Mouse (Mus musculus) left cerebral cortex, postnatal 14 days (tissue): ENCODE data around the gene Gorasp2. TPM values are rescaled to one million over a fixed set of nuclear protein-coding genes. Genes with fewer than 3 reads are reported as not detected.

Source experiments
- DNase-seq, 2 experiments: peaks; one replicate each; pipeline ENCODE4 v3.0.0; 2021 to 2022; ENCODE audit warnings: low spot score in 2 of 2, mixed read lengths in 1 of 2
- intact Hi-C: fragments of 180-260 bp; cut with DNase I; formaldehyde crosslinking; loops from one replicate; pipeline ENCODE4 v1.15.1; 2025
- long read RNA-seq, 2 experiments: library from polyadenylated mRNA; stranded (forward); transcript quantifications; one replicate each; pipeline ENCODE4 v2.0.0; 2021
- total RNA-seq, 2 experiments: library from RNA; stranded (reverse); gene quantifications; 2 replicates each; pipeline ENCODE4 v1.2.3; 2021

Gene Gorasp2
- 100 to 1,000 TPM in 1 of 2 experiments, 10 to 100 TPM in 1; 93.7 to 102 TPM for total RNA-seq
- long read RNA-seq, experiment 1, transcript Gorasp2-201 (10 exons, 2,238 nt) = major isoform, 84 of 102 reads
- long read RNA-seq, experiment 1, partial matches to known transcripts = 6 of 102 reads
- long read RNA-seq, experiment 1, other reads (novel, unspliced or antisense) = 12 of 102 reads
- long read RNA-seq, experiment 2, transcript Gorasp2-201 (10 exons, 2,238 nt) = major isoform, 92 of 107 reads
- long read RNA-seq, experiment 2, partial matches to known transcripts = 8 of 107 reads
- long read RNA-seq, experiment 2, other reads (novel, unspliced or antisense) = 7 of 107 reads

DNA sequence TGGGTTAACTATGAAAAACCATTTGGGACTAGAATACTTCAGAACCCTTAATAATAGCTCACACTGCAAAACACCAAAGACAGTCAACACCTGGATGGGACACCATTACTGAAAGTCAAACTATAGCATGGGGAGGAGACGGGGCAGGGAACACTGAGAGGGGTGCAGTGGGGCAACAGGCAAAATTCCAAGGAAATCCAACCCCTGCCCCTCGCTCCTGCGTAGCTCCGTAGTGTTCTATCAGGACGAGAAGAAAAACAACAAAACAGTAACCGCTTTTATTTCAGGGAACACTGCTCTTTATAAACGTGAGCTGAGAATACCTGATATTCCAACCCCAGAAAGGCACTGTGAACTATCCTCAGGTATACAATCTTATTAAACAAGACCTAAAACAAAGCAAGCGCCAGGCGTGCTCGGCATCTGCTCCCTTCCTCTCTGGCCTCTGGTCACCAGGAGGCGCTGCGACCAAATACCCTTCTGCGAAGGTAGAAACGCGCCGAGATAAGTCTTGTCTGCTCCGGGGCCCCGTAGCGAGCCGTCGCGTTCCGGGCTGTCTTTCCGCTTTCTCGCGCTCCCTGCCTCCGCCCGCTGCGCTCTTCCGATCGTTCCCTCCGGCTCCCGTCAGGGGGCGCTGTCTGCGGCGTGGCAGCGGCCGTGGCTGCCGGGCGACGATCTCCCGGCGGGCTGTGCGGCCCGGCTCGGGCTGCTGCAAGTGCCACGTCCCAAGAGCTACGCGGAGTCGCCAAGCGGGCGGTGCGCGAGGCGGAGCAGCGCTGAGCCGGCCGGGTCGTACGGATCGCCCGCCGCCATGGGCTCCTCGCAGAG lies at the start of gene Gorasp2:
Gorasp2 (plus strand) TSS at position 690 of the 828 bp plus-strand sequence.
- peak; percentile 96 to 98 for DNase-seq
- intact Hi-C loops = loop anchor here (2.0 kb wide), 1 partner anchor 92 kb away; no protein-coding TSS in a partner anchor

- no peak for DNase-seq
- intact Hi-C loops = no loop called here
Observed at GRCm38 (mm10) chr2:70614745-70615351, 46.5 kb upstream of the Gorasp2 start.

GRCm38 (mm10) chr2:70616076-70616475 lies 45.3 kb upstream of the Gorasp2 start:
- intact Hi-C loops = no loop called here

DNA sequence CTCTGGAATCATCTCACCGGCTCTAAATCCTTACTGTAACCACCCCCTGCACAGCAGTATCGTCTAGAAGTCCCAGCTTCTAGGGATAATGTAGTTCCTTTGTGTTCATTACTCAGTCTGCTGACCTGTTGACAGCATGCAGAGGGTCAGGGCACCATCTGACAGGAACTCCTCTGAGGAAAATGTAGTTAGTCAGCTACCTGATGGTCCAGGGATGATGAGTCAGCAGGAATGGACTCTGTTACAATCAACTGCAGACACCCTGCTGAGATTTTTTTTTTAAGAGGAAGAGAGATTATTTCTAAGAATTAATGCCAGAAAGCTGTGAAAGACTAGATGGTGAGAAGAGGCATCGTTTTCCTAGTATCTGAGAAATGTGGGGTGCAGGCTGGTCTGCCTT lies 44.8 kb upstream of the Gorasp2 start:
- intact Hi-C loops = no loop called here
- DNase-seq = no peak

More at GRCm38 (mm10) chr2:70616076-70616475, 45.3 kb upstream of the Gorasp2 start:
- no peak for DNase-seq

- DNase-seq = no peak
- intact Hi-C loops = no loop called here
Observed at GRCm38 (mm10) chr2:70619232-70619835, 42.0 kb upstream of the Gorasp2 start.

DNA sequence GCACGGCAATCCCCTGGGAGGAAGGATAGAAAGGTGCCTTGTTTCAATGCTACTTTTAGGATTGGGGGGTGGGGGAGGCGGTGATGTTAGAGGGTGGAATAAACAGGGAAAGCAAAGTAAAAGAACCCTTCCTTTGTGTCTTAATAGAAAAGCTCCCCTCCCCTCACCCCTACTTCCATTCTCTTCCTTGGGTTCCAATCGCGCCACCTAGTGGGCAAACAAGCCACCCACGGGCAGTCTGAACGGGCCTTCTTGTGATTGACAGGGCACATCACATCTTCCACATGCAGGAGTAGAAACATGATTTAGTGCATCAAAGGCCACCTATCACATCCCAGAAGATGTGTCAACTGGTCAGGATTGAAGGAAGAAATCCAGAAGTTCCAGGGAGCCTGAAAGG lies 41.2 kb upstream of the Gorasp2 start:
- intact Hi-C loops = no loop called here
- DNase-seq = peak; percentile 68 to 78

- DNase-seq = no peak
- intact Hi-C loops = no loop called here
Observed at GRCm38 (mm10) chr2:70622244-70622643, 39.1 kb upstream of the Gorasp2 start.

DNA sequence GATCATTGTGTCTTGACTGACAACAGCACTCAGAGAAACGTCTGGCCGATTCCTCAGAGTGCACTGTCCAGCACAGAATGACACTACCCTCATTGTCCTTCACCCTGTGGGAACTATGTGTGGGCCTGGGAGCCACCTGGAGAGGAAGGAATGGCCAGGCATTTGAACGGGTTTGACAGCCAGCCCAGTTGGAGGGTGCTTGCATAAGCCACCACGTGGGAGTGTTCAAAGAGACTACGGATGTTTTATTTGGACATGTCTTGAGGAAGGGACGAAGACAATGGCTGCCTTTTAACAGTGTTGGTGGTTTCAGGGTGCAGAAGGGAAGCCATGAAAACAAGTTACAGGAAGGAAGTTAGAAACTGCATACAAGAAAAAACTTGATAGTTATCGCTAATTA lies 35.6 kb upstream of the Gorasp2 start:
- DNase-seq = no peak
- intact Hi-C loops = no loop called here

GRCm38 (mm10) chr2:70628397-70628796 lies 33.0 kb upstream of the Gorasp2 start:
- intact Hi-C loops = no loop called here
- no peak for DNase-seq

DNA sequence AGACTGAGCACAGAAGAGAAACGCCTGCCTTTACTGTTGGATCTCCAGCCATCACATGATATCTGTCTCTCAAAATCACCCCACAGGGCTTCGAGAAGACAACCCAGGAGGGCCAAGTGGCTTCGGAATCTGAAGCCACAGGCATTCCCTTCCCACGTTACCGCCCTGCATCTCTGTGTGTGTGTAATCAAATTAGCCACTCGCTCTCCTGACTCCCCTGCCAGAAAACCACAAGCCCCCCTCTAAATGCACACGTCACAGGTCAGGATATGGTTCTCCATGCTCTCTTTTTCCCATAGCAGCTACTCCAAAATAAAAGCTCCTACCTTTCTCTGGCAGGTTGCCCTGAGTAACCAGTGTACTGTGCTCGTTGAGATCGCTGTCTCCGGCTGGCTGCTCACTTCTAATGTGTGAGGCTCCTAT lies 32.0 kb upstream of the Gorasp2 start:
- DNase-seq = peak; percentile 48 to 81
- intact Hi-C loops = no loop called here

DNA sequence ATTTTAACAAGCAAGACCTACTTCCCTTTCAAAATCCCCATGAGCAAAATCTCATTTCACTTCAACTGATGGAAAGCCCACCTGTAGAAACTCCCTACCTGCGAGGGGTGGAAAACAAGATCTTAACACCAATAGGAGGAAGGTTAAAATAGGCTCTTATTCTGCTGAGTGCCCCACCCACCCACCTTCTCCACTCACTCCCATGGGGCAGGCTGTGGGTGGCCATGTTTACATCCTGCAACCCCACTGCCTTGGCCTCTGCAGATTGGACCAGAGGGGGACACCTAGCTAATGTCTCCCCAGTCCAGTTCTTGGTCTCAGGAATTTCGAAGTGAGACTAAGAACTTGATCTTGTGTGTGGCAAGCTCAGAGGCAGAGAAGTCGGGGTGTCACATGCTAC lies 31.5 kb upstream of the Gorasp2 start:
- DNase-seq = no peak
- intact Hi-C loops = no loop called here

GRCm38 (mm10) chr2:70631321-70631720 lies 30.1 kb upstream of the Gorasp2 start:
- no peak for DNase-seq
- intact Hi-C loops = no loop called here

DNA sequence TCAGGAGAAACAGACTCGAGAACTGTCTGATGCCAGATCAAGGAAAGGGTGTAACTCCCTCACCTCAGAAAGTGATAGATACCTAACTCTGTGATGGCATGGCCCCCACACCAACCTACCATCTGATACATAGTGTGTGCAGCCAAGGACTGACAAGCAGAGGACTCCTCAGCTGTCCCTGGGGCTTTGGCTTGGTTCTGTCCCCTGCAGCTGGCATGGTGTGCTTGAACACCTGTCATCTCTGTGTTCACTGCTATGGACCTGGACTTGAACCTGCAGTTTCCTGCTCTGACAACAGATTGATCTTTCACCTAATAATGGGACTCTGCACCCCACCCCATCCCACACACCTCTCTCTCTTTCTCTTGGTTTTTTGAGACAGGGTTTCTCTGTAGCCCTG lies 29.0 kb upstream of the Gorasp2 start:
- intact Hi-C loops = no loop called here
- no peak for DNase-seq

DNA sequence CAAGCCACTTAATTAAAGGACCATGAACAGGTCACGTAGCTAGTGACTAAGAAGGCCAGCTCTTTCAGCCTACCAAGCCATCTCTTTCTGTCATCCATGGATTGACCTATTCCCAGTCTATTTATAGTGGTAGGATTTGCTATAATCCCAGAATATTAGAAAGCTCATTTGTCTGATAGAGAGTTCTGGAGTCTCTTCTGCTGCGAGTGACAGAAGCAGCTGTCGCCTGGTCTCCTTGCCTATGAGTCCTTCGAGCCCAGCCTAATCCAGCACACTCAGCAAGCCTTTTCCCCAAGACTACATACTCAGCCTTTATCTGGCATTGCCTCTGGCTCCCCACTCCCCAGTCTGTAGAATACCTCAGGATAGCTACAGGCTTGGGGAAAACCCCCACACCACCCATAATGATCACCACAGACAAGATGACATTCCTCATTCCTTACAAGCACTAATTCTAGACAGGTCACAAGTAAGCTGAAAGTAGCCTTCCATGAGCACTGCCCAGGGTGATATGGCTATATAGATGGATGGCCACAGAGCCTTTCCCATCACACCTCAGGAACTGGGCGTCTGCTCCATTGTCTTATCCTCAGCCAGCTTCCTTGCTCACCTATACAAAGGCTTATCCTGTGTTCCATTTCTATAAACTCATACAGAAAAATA lies 27.2 kb upstream of the Gorasp2 start:
- DNase-seq = no peak
- intact Hi-C loops = no loop called here

DNA sequence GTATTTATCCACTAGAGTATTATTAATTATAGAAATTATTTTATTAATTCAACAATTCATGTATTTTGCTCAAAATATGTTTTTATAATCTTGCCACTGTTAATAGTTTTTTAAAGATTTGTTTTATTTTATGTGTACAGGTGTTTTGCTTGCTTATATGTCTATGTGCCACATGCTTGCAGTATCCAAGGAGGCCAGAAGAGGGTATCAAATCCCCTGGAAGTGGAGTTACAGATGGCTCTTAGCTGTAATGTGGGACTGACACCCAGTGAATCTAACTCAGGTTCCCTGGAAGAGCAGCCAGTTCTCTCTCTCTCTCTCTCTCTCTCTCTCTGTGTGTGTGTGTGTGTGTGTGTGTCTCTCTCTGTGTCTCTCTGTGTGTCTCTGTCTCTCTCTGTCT lies 20.4 kb upstream of the Gorasp2 start:
- DNase-seq = no peak
- intact Hi-C loops = no loop called here

DNA sequence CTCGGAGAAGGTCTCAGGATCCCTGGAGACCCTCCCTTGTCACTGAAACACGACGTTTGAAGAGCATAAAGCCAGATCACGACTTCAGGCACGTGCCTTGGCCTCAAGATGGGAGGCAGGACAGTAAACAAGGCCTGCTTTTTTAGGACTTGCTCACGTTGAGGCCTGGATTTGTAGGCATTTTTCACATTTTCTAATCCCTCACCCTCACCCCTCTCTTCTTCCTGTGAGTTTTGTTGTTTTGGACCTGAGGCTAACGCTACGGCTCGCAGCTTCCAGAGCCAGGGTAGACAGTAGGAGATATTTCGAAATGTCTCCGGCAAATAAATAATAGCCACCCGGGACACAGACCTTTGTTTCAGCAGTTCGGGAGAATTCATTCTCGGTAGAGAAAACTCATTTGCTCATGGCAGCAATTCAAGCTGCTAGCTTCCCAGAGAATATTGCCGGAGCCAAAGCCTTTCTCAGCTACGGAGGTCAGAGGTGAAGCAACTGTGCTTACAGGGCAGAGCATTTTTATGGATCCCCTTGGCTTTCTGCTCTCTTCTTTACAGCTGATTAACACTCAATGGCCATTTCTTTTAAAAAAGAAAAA lies 18.3 kb upstream of the Gorasp2 start:
- DNase-seq = no peak
- intact Hi-C loops = no loop called here

DNA sequence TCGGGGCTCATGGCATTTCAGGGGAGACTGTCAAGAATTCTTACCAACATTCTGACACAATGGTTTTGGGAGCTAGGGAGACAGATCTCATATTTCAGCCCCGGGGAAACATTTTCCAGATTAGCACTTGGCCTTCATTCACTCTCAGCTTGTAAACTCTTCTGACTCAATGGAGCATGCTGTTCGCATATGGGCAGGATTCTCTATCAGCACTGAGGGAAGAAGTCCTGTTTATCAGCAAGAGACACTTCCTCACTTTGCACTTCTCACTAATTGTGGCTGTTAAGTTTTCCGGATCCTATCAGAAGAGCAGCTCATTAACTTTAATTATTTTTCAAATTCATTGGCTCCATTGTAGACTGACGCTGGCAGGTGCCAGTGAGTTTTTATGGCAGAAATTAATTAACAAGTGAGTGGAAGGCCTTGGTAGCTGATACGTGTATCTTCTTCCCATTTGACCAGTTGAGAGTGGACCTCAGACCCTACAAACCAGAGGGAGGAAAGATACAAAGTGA lies 16.1 kb upstream of the Gorasp2 start:
- no peak for DNase-seq
- intact Hi-C loops = no loop called here

DNA sequence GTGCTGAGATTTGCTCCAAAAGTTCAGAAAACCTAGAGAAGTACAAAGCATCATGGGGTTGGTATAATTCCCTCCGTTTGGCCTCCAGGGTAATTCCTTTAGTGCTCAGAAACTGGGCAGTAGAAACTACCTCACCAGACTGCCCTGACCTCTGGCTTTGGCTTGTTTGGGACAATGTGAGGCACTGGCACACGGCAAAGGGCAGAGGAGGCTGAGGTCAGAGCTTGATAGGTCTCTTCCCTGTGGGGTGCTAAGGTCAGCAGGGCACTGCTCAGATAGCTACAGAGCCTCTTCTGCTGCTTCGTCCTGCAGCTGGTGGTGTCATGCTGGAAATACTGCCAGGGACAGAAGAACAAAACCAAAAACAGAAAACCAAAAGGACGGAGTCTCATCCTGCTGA lies 13.7 kb upstream of the Gorasp2 start:
- intact Hi-C loops = no loop called here
- no peak for DNase-seq

DNA sequence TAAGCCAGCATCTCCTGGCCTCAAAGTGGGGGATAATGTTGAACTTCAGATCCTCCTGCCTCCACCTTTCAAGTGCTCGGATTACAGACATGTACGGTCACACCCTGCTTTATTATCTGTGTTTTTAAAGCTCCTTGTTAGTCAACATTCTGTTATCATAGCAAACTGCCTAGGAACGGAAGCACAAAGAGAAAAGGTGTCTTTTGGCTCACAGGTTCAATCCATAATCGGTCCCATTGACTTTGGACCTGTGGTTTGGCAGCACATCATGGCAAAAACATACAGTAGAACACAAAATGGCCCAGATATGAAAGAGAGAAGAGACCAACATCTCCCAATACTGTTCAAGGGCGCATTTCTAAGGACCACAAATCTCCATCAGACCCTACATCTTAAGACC lies 13.1 kb upstream of the Gorasp2 start:
- no peak for DNase-seq
- intact Hi-C loops = no loop called here
